Mouse (Mus musculus): ENCODE measurements at regions not wholly inside any gene's neighbourhood (a gene's known extent, or its start where the extent isn't known, plus 50 kb on each side); places are given as distances from the start of the nearest gene placed in this dataset.
"Not testable (repeated sequence)": the region's sequence is repeated elsewhere in the genome, so short reads cannot be mapped to it uniquely, and the experiment has no call there.

- peak; percentile 74 for DNase-seq
Observed at GRCm38 (mm10) chr9:17987606-17988005, 304.3 kb upstream of the Chordc1 start.

- DNase-seq = no peak
Observed at GRCm38 (mm10) chr9:18002557-18002956, 289.4 kb upstream of the Chordc1 start.

DNA sequence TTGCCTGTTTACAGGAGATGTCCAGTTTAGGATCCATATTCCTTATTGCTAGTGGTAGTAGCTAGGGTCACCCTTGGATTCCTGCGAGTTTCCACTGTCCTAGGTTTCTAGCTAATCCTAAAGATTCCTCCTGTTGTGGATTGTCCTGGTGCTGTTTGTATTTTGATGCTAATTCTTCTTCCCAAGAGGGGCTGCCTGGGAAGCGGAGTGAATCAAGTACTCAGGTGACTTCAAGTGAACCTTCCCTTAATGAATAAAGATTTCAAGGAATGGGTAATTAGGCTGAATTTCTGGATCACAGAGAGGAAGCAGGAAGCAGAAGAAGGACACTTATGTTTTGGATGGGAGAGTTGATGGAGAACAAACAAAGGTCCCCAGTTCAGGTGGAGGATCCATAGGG is 250.6 kb upstream of the Chordc1 start:
- no peak for DNase-seq

DNA sequence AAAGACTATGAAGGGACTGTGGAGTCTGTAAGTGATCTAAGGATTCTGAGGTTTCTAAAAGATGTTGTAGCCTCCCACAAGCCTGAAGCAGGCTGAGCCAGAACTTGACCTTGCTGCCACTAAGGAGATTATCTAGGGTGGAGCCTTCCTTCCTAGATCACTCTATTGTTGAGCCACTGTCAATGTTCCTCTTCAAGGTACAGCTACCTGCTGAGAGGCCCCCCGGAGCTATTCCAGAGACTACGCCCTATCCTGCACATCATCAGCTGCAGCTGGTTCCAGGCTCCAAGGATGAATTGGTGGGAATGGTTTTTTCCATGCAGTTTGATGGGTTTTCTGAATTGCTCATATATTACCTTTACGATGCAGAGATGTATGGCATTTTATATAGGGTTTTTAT is 249.3 kb upstream of the Chordc1 start:
- not testable (repeated sequence) for DNase-seq

GRCm38 (mm10) chr9:18076942-18077341 is 215.0 kb upstream of the Chordc1 start:
- DNase-seq = no peak

- DNase-seq = not testable (repeated sequence)
Observed at GRCm38 (mm10) chr9:18078446-18078845, 213.5 kb upstream of the Chordc1 start.

GRCm38 (mm10) chr9:18079120-18079519 is 212.8 kb upstream of the Chordc1 start:
- DNase-seq = not testable (repeated sequence)

All from thymus, postnatal 4 days (tissue).